Mouse (Mus musculus): ENCODE results near the gene Vat1l. TPM values are rescaled to one million over a fixed set of nuclear protein-coding genes. Genes with fewer than 3 reads are reported as not detected.

Gene Vat1l
- not detected for polyA plus RNA-seq (2015; fragmentation: Illumina TruSeq; extraction: RNeasy Lipid Tissue Mini Kit (QIAGEN cat#74804); ENCODE audit: insufficient read depth, low replicate concordance)

DNA sequence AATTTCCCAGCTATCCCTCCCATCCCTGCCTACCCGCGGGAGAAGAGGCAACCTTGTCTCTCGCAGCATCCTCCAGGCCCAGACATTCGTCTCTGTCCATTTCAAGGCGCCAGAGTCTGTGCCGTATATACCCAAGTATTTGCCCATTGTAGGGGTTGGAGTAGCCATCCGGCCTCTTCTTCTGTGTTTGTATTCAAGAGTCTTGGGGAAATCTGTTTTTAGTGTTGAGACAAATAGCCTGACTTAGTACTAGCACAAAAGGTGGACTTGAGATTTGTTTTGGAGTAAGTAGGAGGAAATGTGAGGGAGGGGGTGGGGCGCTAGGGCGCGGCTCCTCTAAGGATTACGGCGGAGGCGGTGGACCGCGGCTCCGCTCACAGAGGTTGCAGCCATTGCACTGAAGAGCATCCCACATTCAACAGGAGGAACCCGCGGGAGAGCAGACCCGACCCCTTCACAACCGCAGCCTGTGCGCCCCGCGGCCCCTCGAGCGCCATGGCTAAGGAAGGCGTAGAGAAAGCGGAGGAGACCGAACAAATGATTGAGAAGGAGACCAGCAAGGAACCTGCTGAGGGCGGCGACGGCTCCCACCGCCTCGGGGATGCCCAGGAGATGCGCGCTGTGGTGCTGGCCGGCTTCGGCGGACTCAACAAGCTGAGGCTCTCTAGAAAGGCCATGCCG lies at the start of gene Vat1l:
TSS of gene Vat1l (plus strand) at position 392 of the 681 bp plus-strand sequence.

DNA sequence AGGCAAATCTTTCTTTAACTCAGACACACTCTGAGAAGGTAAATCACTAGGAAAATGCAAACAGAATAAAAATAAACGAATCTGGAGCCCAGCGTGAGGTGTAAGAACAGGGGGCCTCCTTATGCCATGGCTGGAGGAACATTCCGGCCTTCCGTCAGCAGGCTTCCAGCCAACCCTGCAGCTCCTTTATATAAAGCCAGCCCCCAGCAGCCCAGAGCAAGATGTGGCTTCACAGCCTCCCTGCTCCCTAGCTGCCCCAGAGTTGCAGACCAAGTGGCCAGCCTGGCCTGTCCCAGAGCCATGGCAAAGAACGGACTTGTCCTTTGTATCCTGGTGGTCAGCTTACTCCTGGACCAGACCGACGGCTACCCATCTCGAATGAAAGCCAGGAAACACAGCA lies 212.4 kb downstream of the Vat1l start, which contains the start of gene Clec3a:
TSS of gene Clec3a (plus strand) at position 301 of the 400 bp plus-strand sequence.

Other genes with a start within 250 kb of the Vat1l start
- gene Nudt7, start 72.1 kb upstream of the Vat1l start, polyA plus RNA-seq (2015; fragmentation: Illumina TruSeq; extraction: RNeasy Lipid Tissue Mini Kit (QIAGEN cat#74804); ENCODE audit: insufficient read depth, low replicate concordance), result 21.7 TPM
- not detected for gene Clec3a, start 212.5 kb downstream of the Vat1l start, polyA plus RNA-seq (2015; fragmentation: Illumina TruSeq; extraction: RNeasy Lipid Tissue Mini Kit (QIAGEN cat#74804); ENCODE audit: insufficient read depth, low replicate concordance)
- 5.1 TPM for gene Wwox, start 234.0 kb downstream of the Vat1l start, polyA plus RNA-seq (2015; fragmentation: Illumina TruSeq; extraction: RNeasy Lipid Tissue Mini Kit (QIAGEN cat#74804); ENCODE audit: insufficient read depth, low replicate concordance)